Mouse (Mus musculus): Measurements from ENCODE around the gene Gm38655. TPM values are rescaled to one million over a fixed set of nuclear protein-coding genes. Genes with fewer than 3 reads are reported as not detected.
A peak's percentile ranks its signal among the peaks of the same experiment; 100 is the strongest.
"Not testable (repeated sequence)": the region's sequence is repeated elsewhere in the genome, so short reads cannot be mapped to it uniquely, and the experiment has no call there.

Gm38655 gene
- polyA plus RNA-seq, 1 experiment, result not detected

DNA sequence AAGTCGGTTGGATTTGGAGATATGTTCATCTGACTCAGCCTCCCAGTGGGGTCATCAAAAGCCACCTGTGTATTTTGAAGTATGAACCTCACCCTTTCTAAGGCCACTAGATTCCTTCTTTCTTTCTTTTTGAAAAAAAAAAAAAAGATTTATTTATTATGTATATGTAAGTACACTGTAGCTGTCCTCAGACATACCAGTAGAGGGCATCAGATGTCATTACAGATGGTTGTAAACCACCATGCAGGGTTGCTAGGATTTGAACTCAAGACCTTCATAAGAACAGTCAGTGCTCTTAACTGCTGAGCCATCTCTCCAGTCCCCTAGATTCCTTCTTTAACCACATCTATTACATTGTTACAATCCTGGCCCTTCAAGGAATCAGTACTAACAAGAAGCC lies 45.2 kb downstream of the Gm38655 start:
- WGBS, result 70% methylated on average over 1 of the region's 1 CpGs
- H3K4me1 ChIP-seq (ENCODE audit: control insufficient read depth, insufficient read depth, low read length), result peaks cover 7% of the 10 kb centered on the region

GRCm38 (mm10) chr17:25127681-25128080 lies 47.6 kb downstream of the Gm38655 start:
- DNase-seq, result no peak
- Histone ChIP-seq H3K27me3 (ENCODE audit: control insufficient read depth, insufficient read depth, low read length) (no peaks in the 10 kb centered on the region), H3K27ac (ENCODE audit: insufficient read depth, low read length) (no peak overlapping the region), H3K4me1 (ENCODE audit: control insufficient read depth, insufficient read depth, low read length) (no peaks in the 10 kb centered on the region), H3K4me3 (replicated peaks; ENCODE audit: insufficient read depth, low read depth, low read length) (no peak overlapping the region)
- 76% methylated on average over 9 of the region's 9 CpGs for WGBS
- TF ChIP-seq CTCF (IDR thresholded peaks at IDR 0.05; ENCODE audit: borderline replicate concordance, insufficient read depth, low read depth, low read length) (no peak), POLR2A (IDR thresholded peaks at IDR 0.05; ENCODE audit: borderline replicate concordance, insufficient read depth, low read length) (no peak)

More for the DNA sequence above, 45.2 kb downstream of the Gm38655 start:
- H3K27ac ChIP-seq (ENCODE audit: insufficient read depth, low read length), result no peak overlapping the region
- DNase-seq, result no peak
- H3K4me3 ChIP-seq (replicated peaks; ENCODE audit: insufficient read depth, low read depth, low read length), result no peak overlapping the region
- TF ChIP-seq CTCF (IDR thresholded peaks at IDR 0.05; ENCODE audit: borderline replicate concordance, insufficient read depth, low read depth, low read length), result no peak
- no peak for TF ChIP-seq POLR2A (IDR thresholded peaks at IDR 0.05; ENCODE audit: borderline replicate concordance, insufficient read depth, low read length)
- no peaks in the 10 kb centered on the region for H3K27me3 ChIP-seq (ENCODE audit: control insufficient read depth, insufficient read depth, low read length)

- 44% methylated on average over 8 of the region's 8 CpGs for WGBS
Measured at GRCm38 (mm10) chr17:25127079-25127478, 48.2 kb downstream of the Gm38655 start.

DNA sequence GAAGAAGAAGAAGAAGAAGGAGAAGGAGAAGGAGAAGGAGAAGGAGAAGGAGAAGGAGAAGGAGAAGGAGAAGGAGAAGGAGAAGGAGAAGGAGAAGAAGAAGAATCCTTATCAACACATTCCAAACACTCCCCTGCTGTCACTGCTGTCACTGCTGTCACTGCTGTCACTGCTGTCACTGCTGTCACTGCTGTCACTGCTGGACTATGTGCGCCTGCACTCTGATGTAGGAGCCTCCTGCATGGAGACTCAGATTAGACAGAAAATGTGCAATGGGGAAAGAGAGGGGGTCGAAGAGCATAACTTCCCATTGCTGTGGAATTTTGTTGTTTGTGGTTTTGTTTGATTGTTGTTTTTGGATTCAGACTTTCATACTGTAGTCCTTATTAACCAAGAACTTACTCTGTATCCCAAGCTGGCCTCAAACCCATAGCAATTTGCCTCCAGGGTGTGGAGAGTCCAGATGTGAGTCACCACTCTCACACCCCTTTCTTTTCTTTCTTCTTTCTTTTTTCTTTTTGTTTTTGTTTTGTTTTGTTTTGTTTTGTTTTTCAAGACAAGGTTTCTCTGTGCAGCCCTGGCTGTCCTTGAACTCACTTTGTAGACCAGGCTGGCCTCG lies 49.7 kb downstream of the Gm38655 start:
- not testable (repeated sequence) for H3K27ac ChIP-seq (ENCODE audit: insufficient read depth, low read length); DNase-seq; H3K4me3 ChIP-seq (replicated peaks; ENCODE audit: insufficient read depth, low read depth, low read length); H3K27me3 ChIP-seq (ENCODE audit: control insufficient read depth, insufficient read depth, low read length); H3K4me1 ChIP-seq (ENCODE audit: control insufficient read depth, insufficient read depth, low read length)
- 65% methylated on average over 3 of the region's 3 CpGs for WGBS

More at GRCm38 (mm10) chr17:25127079-25127478, 48.2 kb downstream of the Gm38655 start:
- Histone ChIP-seq H3K4me3 (replicated peaks; ENCODE audit: insufficient read depth, low read depth, low read length) (no peak overlapping the region), H3K27ac (ENCODE audit: insufficient read depth, low read length) (no peak overlapping the region), H3K4me1 (ENCODE audit: control insufficient read depth, insufficient read depth, low read length) (no peaks in the 10 kb centered on the region), H3K27me3 (ENCODE audit: control insufficient read depth, insufficient read depth, low read length) (no peaks in the 10 kb centered on the region)
- TF ChIP-seq CTCF (IDR thresholded peaks at IDR 0.05; ENCODE audit: borderline replicate concordance, insufficient read depth, low read depth, low read length), result no peak
- TF ChIP-seq POLR2A (IDR thresholded peaks at IDR 0.05; ENCODE audit: borderline replicate concordance, insufficient read depth, low read length), result no peak
- DNase-seq, result no peak

DNA sequence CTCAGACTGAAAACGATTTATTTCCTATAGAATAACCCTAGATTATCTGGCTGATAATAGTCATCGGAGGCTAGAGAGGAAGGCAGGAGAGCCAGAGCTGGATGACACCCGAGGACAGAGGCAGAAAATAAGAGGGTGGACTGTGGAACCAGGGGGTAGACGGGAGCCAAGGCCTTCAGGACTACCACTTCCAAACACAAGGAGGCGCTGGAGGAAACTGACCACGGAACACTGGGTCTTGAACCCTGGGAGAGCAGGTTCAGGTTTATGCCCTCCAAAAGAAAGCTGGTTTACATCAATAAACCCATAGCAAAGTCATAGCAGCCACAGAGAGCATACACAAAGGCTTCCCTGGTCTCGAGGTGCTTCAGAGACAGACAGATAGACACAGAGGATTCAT lies 51.3 kb downstream of the Gm38655 start:
- H3K4me1 ChIP-seq (ENCODE audit: control insufficient read depth, insufficient read depth, low read length), result no peaks in the 10 kb centered on the region
- no peak for DNase-seq
- no peak overlapping the region for H3K4me3 ChIP-seq (replicated peaks; ENCODE audit: insufficient read depth, low read depth, low read length)
- H3K27me3 ChIP-seq (ENCODE audit: control insufficient read depth, insufficient read depth, low read length), result no peaks in the 10 kb centered on the region
- H3K27ac ChIP-seq (ENCODE audit: insufficient read depth, low read length), result no peak overlapping the region
- WGBS, result 31% methylated on average over 7 of the region's 7 CpGs
- TF ChIP-seq POLR2A (IDR thresholded peaks at IDR 0.05; ENCODE audit: borderline replicate concordance, insufficient read depth, low read length) (no peak), CTCF (IDR thresholded peaks at IDR 0.05; ENCODE audit: borderline replicate concordance, insufficient read depth, low read depth, low read length) (peak; percentile 41; the same call in 1 of the 2 replicates)

Other genes with a start within 250 kb of the Gm38655 start
- 358 and 363 TPM in 2 replicates for gene Mapk8ip3, start 238.5 kb downstream of the Gm38655 start, polyA plus RNA-seq (2012; rRNA removed)
- gene Jpt2, start 214.8 kb downstream of the Gm38655 start, polyA plus RNA-seq (2012; rRNA removed), result 10.6 and 12.3 TPM in 2 replicates
- 19.8 and 21.3 TPM in 2 replicates for gene Cramp1l, start 159.7 kb downstream of the Gm38655 start, polyA plus RNA-seq (2012; rRNA removed)
- 18.0 and 19.2 TPM in 2 replicates for gene Ift140, start 159.4 kb downstream of the Gm38655 start, polyA plus RNA-seq (2012; rRNA removed)
- 20.4 and 22.8 TPM in 2 replicates for gene Tmem204, start 91.9 kb downstream of the Gm38655 start, polyA plus RNA-seq (2012; rRNA removed)
- 39.5 and 43.7 TPM in 2 replicates for gene Telo2, start 59.5 kb downstream of the Gm38655 start, polyA plus RNA-seq (2012; rRNA removed)
- gene Ptx4, start 54.7 kb downstream of the Gm38655 start, polyA plus RNA-seq (2012; rRNA removed), result 0.11 TPM in 1 of 2 replicates, not detected in the other
- 50.3 and 52.7 TPM in 2 replicates for gene Clcn7, start 42.1 kb downstream of the Gm38655 start, polyA plus RNA-seq (2012; rRNA removed)
- gene Ccdc154, start 13.0 kb downstream of the Gm38655 start, polyA plus RNA-seq (2012; rRNA removed), result 0.06 and 0.10 TPM in 2 replicates
- gene BC003965, start 9.1 kb upstream of the Gm38655 start, polyA plus RNA-seq (2012; rRNA removed), result 23.4 and 25.2 TPM in 2 replicates
- gene Unkl, start 12.9 kb upstream of the Gm38655 start, polyA plus RNA-seq (2012; rRNA removed), result 56.2 and 57.4 TPM in 2 replicates
- gene Gnptg, start 64.7 kb upstream of the Gm38655 start, polyA plus RNA-seq (2012; rRNA removed), result 131 and 146 TPM in 2 replicates
- gene Tsr3, start 64.7 kb upstream of the Gm38655 start, polyA plus RNA-seq (2012; rRNA removed), result 40.4 and 42.4 TPM in 2 replicates
- gene Baiap3, start 80.9 kb upstream of the Gm38655 start, polyA plus RNA-seq (2012; rRNA removed), result 24.4 and 26.5 TPM in 2 replicates
- 253 and 255 TPM in 2 replicates for gene Ube2i, start 99.2 kb upstream of the Gm38655 start, polyA plus RNA-seq (2012; rRNA removed)
- not detected in 2 replicates for gene Prss34, start 122.9 kb upstream of the Gm38655 start, polyA plus RNA-seq (2012; rRNA removed)
- not detected in 2 replicates for gene Prss28, start 133.2 kb upstream of the Gm38655 start, polyA plus RNA-seq (2012; rRNA removed)
- not detected in 2 replicates for gene Prss29, start 143.2 kb upstream of the Gm38655 start, polyA plus RNA-seq (2012; rRNA removed)
- gene Tpsab1, start 170.1 kb upstream of the Gm38655 start, polyA plus RNA-seq (2012; rRNA removed), result not detected in 2 replicates
- 0.16 TPM in 1 of 2 replicates, not detected in the other for gene Tpsb2, start 190.8 kb upstream of the Gm38655 start, polyA plus RNA-seq (2012; rRNA removed)
- not detected in 2 replicates for gene Tpsg1, start 193.8 kb upstream of the Gm38655 start, polyA plus RNA-seq (2012; rRNA removed)

Measured in cerebellum, adult 2 months (tissue).